Mouse (Mus musculus): ENCODE measurements around the gene Commd4.
A peak's percentile ranks its signal among the peaks of the same experiment; 100 is the strongest.
"Not testable (repeated sequence)": the region's sequence is repeated elsewhere in the genome, so short reads cannot be mapped to it uniquely, and the experiment has no call there.

Gene Commd4

GRCm38 (mm10) chr9:57158013-57158470, at the start of gene Commd4:
Gene Commd4, minus strand, starts transcription at chr9:57158331.
- DNase-seq (ENCODE audit: low spot score) = peak; percentile 73

GRCm38 (mm10) chr9:57206896-57207295, 48.8 kb upstream of the Commd4 start:
- DNase-seq (ENCODE audit: low spot score) = no peak

- DNase-seq (ENCODE audit: low spot score) = not testable (repeated sequence)
These were observed 45.4 kb upstream of the Commd4 start for GRCm38 (mm10) chr9:57203571-57203970.

GRCm38 (mm10) chr9:57202981-57203380, 44.9 kb upstream of the Commd4 start:
- no peak for DNase-seq (ENCODE audit: low spot score)

GRCm38 (mm10) chr9:57197414-57197813, 39.3 kb upstream of the Commd4 start:
- DNase-seq (ENCODE audit: low spot score) = no peak

GRCm38 (mm10) chr9:57196708-57197107, 38.6 kb upstream of the Commd4 start:
- no peak for DNase-seq (ENCODE audit: low spot score)

GRCm38 (mm10) chr9:57168411-57168810, 10.3 kb upstream of the Commd4 start:
- DNase-seq (ENCODE audit: low spot score) = no peak

GRCm38 (mm10) chr9:57166173-57166572, 8.0 kb upstream of the Commd4 start:
- DNase-seq (ENCODE audit: low spot score) = no peak

- DNase-seq (ENCODE audit: low spot score) = no peak
These were observed 5.0 kb upstream of the Commd4 start for GRCm38 (mm10) chr9:57163137-57163536.

- no peak for DNase-seq (ENCODE audit: low spot score)
These were observed 4.4 kb upstream of the Commd4 start for GRCm38 (mm10) chr9:57162496-57162895.

- no peak for DNase-seq (ENCODE audit: low spot score)
These were observed 375 bp upstream of the Commd4 start for GRCm38 (mm10) chr9:57158506-57158905.

- no peak for DNase-seq (ENCODE audit: low spot score)
These were observed 632 bp downstream of the Commd4 start for GRCm38 (mm10) chr9:57157499-57157898.

- DNase-seq (ENCODE audit: low spot score) = no peak
These were observed 1.3 kb downstream of the Commd4 start for GRCm38 (mm10) chr9:57156823-57157222.

- no peak for DNase-seq (ENCODE audit: low spot score)
These were observed 1.7 kb downstream of the Commd4 start for GRCm38 (mm10) chr9:57156383-57156782.

GRCm38 (mm10) chr9:57152331-57152730, 5.8 kb downstream of the Commd4 start:
- no peak for DNase-seq (ENCODE audit: low spot score)

- DNase-seq (ENCODE audit: low spot score) = no peak
These were observed 7.9 kb downstream of the Commd4 start for GRCm38 (mm10) chr9:57150192-57150591.

GRCm38 (mm10) chr9:57149021-57149420, 9.1 kb downstream of the Commd4 start:
- no peak for DNase-seq (ENCODE audit: low spot score)

GRCm38 (mm10) chr9:57148144-57148878, 9.8 kb downstream of the Commd4 start, which contains the start of gene Neil1:
Gene Neil1, minus strand, starts transcription at chr9:57148305.
- DNase-seq (ENCODE audit: low spot score) = no peak

- DNase-seq (ENCODE audit: low spot score) = no peak
These were observed 10.7 kb downstream of the Commd4 start for GRCm38 (mm10) chr9:57147205-57148143.

GRCm38 (mm10) chr9:57146451-57147066, 11.6 kb downstream of the Commd4 start:
- DNase-seq (ENCODE audit: low spot score) = no peak

- DNase-seq (ENCODE audit: low spot score) = no peak
These were observed 13.3 kb downstream of the Commd4 start for GRCm38 (mm10) chr9:57144830-57145229.

GRCm38 (mm10) chr9:57143212-57143611, 14.9 kb downstream of the Commd4 start:
- DNase-seq (ENCODE audit: low spot score) = no peak

Measured in urinary bladder, postnatal 10 days (tissue).